Mouse (Mus musculus) adrenal gland, adult 18-20 months (tissue): ENCODE measurements at regions not wholly inside any gene's neighbourhood (a gene's known extent, or its start where the extent isn't known, plus 50 kb on each side); places are given as distances from the start of the nearest gene placed in this dataset.

ENCODE experiments used
- DNase-seq, 2 experiments: peaks; one replicate each; pipeline ENCODE4 v3.0.0; 2021 to 2022; ENCODE audit warnings: low spot score in 2 of 2

- DNase-seq = no peak
Observed at GRCm38 (mm10) chr7:129979337-129979736, 387.7 kb downstream of the Wdr11 start.

GRCm38 (mm10) chr7:129980501-129980900 lies 388.8 kb downstream of the Wdr11 start:
- DNase-seq = no peak

- no peak for DNase-seq
Observed at GRCm38 (mm10) chr7:129982411-129982810, 390.7 kb downstream of the Wdr11 start.

GRCm38 (mm10) chr7:129983601-129984120 lies 392.0 kb downstream of the Wdr11 start:
- no peak for DNase-seq

- DNase-seq = no peak
Observed at GRCm38 (mm10) chr7:129984367-129984766, 392.7 kb downstream of the Wdr11 start.

- DNase-seq = peak in 1 of 2 experiments; percentile 7
Observed at GRCm38 (mm10) chr7:129987119-129987665, 395.5 kb downstream of the Wdr11 start.

- no peak for DNase-seq
Observed at GRCm38 (mm10) chr7:129987713-129988112, 396.1 kb downstream of the Wdr11 start.

GRCm38 (mm10) chr7:129993446-129994223 lies 402.0 kb downstream of the Wdr11 start:
- DNase-seq = no peak

- no peak for DNase-seq
Observed at GRCm38 (mm10) chr7:129995529-129995928, 403.9 kb downstream of the Wdr11 start.

- no peak for DNase-seq
Observed at GRCm38 (mm10) chr7:130001064-130001463, 409.4 kb downstream of the Wdr11 start.

GRCm38 (mm10) chr7:130002002-130002401 lies 410.3 kb downstream of the Wdr11 start:
- no peak for DNase-seq

GRCm38 (mm10) chr7:130005406-130005805 lies 413.7 kb downstream of the Wdr11 start:
- no peak for DNase-seq

- DNase-seq = no peak
Observed at GRCm38 (mm10) chr7:130007993-130008583, 416.4 kb downstream of the Wdr11 start.

- DNase-seq = no peak
Observed at GRCm38 (mm10) chr7:130008591-130009418, 417.1 kb downstream of the Wdr11 start.

- no peak for DNase-seq
Observed at GRCm38 (mm10) chr7:130012067-130012466, 420.4 kb downstream of the Wdr11 start.

- no peak for DNase-seq
Observed at GRCm38 (mm10) chr7:130013109-130013508, 421.4 kb downstream of the Wdr11 start.

- no peak for DNase-seq
Observed at GRCm38 (mm10) chr7:130014609-130015008, 422.9 kb downstream of the Wdr11 start.

- DNase-seq = no peak
Observed at GRCm38 (mm10) chr7:130015375-130016014, 423.8 kb downstream of the Wdr11 start.

GRCm38 (mm10) chr7:130016015-130016874 lies 424.6 kb downstream of the Wdr11 start:
- no peak for DNase-seq

GRCm38 (mm10) chr7:130018891-130019290 lies 427.2 kb downstream of the Wdr11 start:
- DNase-seq = no peak
